Mouse (Mus musculus): ENCODE data around the gene Fbln5. TPM values are rescaled to one million over a fixed set of nuclear protein-coding genes. Genes with fewer than 3 reads are reported as not detected.

The Fbln5 gene
- polyA plus RNA-seq, 1 experiment = 637 TPM

- Histone ChIP-seq H3K4me1 (ENCODE audit: control insufficient read depth, insufficient read depth, low read length) (peaks cover 8% of the 10 kb centered on the region; the same call in 1 of the 2 replicates), H3K4me3 (ENCODE audit: insufficient read depth, low read length) (no peak overlapping the region), H3K27ac (ENCODE audit: insufficient read depth, low read length) (no peak overlapping the region)
- TF ChIP-seq CTCF (IDR thresholded peaks at IDR 0.05; ENCODE audit: borderline replicate concordance, insufficient read depth, low read length) = no peak
- no peak for TF ChIP-seq POLR2A (IDR thresholded peaks at IDR 0.05; ENCODE audit: low read depth, low read length)
Measured at GRCm38 (mm10) chr12:101792684-101793083, 26.2 kb downstream of the Fbln5 start.

- Histone ChIP-seq H3K27ac (ENCODE audit: insufficient read depth, low read length) (no peak overlapping the region), H3K4me1 (ENCODE audit: control insufficient read depth, insufficient read depth, low read length) (0 out of 2 replicates have a peak, but pooled peaks cover 2% of the 10 kb centered on the region), H3K4me3 (ENCODE audit: insufficient read depth, low read length) (no peak overlapping the region)
- TF ChIP-seq CTCF (IDR thresholded peaks at IDR 0.05; ENCODE audit: borderline replicate concordance, insufficient read depth, low read length) = no peak
- no peak for TF ChIP-seq POLR2A (IDR thresholded peaks at IDR 0.05; ENCODE audit: low read depth, low read length)
Measured at GRCm38 (mm10) chr12:101789767-101790166, 29.1 kb downstream of the Fbln5 start.

- Histone ChIP-seq H3K4me3 (ENCODE audit: insufficient read depth, low read length) (no peak overlapping the region), H3K4me1 (ENCODE audit: control insufficient read depth, insufficient read depth, low read length) (no peaks in the 10 kb centered on the region), H3K27ac (ENCODE audit: insufficient read depth, low read length) (no peak overlapping the region)
- TF ChIP-seq CTCF (IDR thresholded peaks at IDR 0.05; ENCODE audit: borderline replicate concordance, insufficient read depth, low read length) (no peak), POLR2A (IDR thresholded peaks at IDR 0.05; ENCODE audit: low read depth, low read length) (no peak)
Measured at GRCm38 (mm10) chr12:101789250-101789649, 29.6 kb downstream of the Fbln5 start.

- Histone ChIP-seq H3K4me1 (ENCODE audit: control insufficient read depth, insufficient read depth, low read length) (peaks cover 3% of the 10 kb centered on the region; the same call in 1 of the 2 replicates), H3K4me3 (ENCODE audit: insufficient read depth, low read length) (no peak overlapping the region), H3K27ac (ENCODE audit: insufficient read depth, low read length) (no peak overlapping the region)
- no peak for TF ChIP-seq CTCF (IDR thresholded peaks at IDR 0.05; ENCODE audit: borderline replicate concordance, insufficient read depth, low read length)
- TF ChIP-seq POLR2A (IDR thresholded peaks at IDR 0.05; ENCODE audit: low read depth, low read length) = no peak
Measured at GRCm38 (mm10) chr12:101782787-101783186, 36.1 kb downstream of the Fbln5 start.

- TF ChIP-seq POLR2A (IDR thresholded peaks at IDR 0.05; ENCODE audit: low read depth, low read length) (no peak), CTCF (IDR thresholded peaks at IDR 0.05; ENCODE audit: borderline replicate concordance, insufficient read depth, low read length) (no peak)
- Histone ChIP-seq H3K27ac (ENCODE audit: insufficient read depth, low read length) (no peak overlapping the region), H3K4me1 (ENCODE audit: control insufficient read depth, insufficient read depth, low read length) (peaks cover 8% of the 10 kb centered on the region), H3K4me3 (ENCODE audit: insufficient read depth, low read length) (no peak overlapping the region)
Measured at GRCm38 (mm10) chr12:101780915-101781314, 37.9 kb downstream of the Fbln5 start.

- Histone ChIP-seq H3K4me3 (ENCODE audit: insufficient read depth, low read length) (no peak overlapping the region), H3K4me1 (ENCODE audit: control insufficient read depth, insufficient read depth, low read length) (peaks cover 8% of the 10 kb centered on the region), H3K27ac (ENCODE audit: insufficient read depth, low read length) (peak overlapping the region; percentile 57)
- TF ChIP-seq CTCF (IDR thresholded peaks at IDR 0.05; ENCODE audit: borderline replicate concordance, insufficient read depth, low read length) (no peak), POLR2A (IDR thresholded peaks at IDR 0.05; ENCODE audit: low read depth, low read length) (no peak)
Measured at GRCm38 (mm10) chr12:101777613-101778325, 41.1 kb downstream of the Fbln5 start.

GRCm38 (mm10) chr12:101776383-101776782 is 42.5 kb downstream of the Fbln5 start:
- Histone ChIP-seq H3K27ac (ENCODE audit: insufficient read depth, low read length) (no peak overlapping the region), H3K4me1 (ENCODE audit: control insufficient read depth, insufficient read depth, low read length) (peaks cover 8% of the 10 kb centered on the region), H3K4me3 (ENCODE audit: insufficient read depth, low read length) (no peak overlapping the region)
- no peak for TF ChIP-seq CTCF (IDR thresholded peaks at IDR 0.05; ENCODE audit: borderline replicate concordance, insufficient read depth, low read length)
- no peak for TF ChIP-seq POLR2A (IDR thresholded peaks at IDR 0.05; ENCODE audit: low read depth, low read length)

GRCm38 (mm10) chr12:101774116-101774515 is 44.7 kb downstream of the Fbln5 start:
- peaks cover 8% of the 10 kb centered on the region for H3K4me1 ChIP-seq (ENCODE audit: control insufficient read depth, insufficient read depth, low read length)
- H3K4me3 ChIP-seq (ENCODE audit: insufficient read depth, low read length) = no peak overlapping the region
- H3K27ac ChIP-seq (ENCODE audit: insufficient read depth, low read length) = no peak overlapping the region
- TF ChIP-seq CTCF (IDR thresholded peaks at IDR 0.05; ENCODE audit: borderline replicate concordance, insufficient read depth, low read length) = no peak

GRCm38 (mm10) chr12:101772962-101773361 is 45.9 kb downstream of the Fbln5 start:
- Histone ChIP-seq H3K4me1 (ENCODE audit: control insufficient read depth, insufficient read depth, low read length) (peaks cover 5% of the 10 kb centered on the region; the same call in 1 of the 2 replicates), H3K27ac (ENCODE audit: insufficient read depth, low read length) (no peak overlapping the region), H3K4me3 (ENCODE audit: insufficient read depth, low read length) (no peak overlapping the region)
- TF ChIP-seq POLR2A (IDR thresholded peaks at IDR 0.05; ENCODE audit: low read depth, low read length) (no peak), CTCF (IDR thresholded peaks at IDR 0.05; ENCODE audit: borderline replicate concordance, insufficient read depth, low read length) (no peak)

- Histone ChIP-seq H3K27ac (ENCODE audit: insufficient read depth, low read length) (no peak overlapping the region), H3K4me1 (ENCODE audit: control insufficient read depth, insufficient read depth, low read length) (no peaks in the 10 kb centered on the region), H3K4me3 (ENCODE audit: insufficient read depth, low read length) (no peak overlapping the region)
- TF ChIP-seq POLR2A (IDR thresholded peaks at IDR 0.05; ENCODE audit: low read depth, low read length) (no peak), CTCF (IDR thresholded peaks at IDR 0.05; ENCODE audit: borderline replicate concordance, insufficient read depth, low read length) (no peak)
Measured at GRCm38 (mm10) chr12:101770283-101771015, 48.4 kb downstream of the Fbln5 start.

All from embryonic fibroblast, embryonic 13.5 days (primary cell).